In genomic region chr15:36405446-36405845, GRCm38 (mm10) we compare ENCODE assay signal across 31 mouse cellular contexts.
"Had no signal": no experiment of that assay in that cellular context is flagged by ENCODE, and none has a peak within 500 bp of the region (broad histone marks: within the 10 kb centered on the region; RNA-seq: fewer than 3 reads in every experiment).

No protein-coding gene starts in this region.

- H3K36me3 ChIP-seq: limb, embryonic 10.5 days; limb, embryonic 12.5 days; limb, embryonic 13.5 days; limb, embryonic 15.5 days; liver, embryonic 12.5 days; liver, embryonic 13.5 days; liver, embryonic 15.5 days; lung, embryonic 15.5 days; midbrain, embryonic 10.5 days; midbrain, embryonic 12.5 days; midbrain, embryonic 13.5 days; midbrain, embryonic 15.5 days had no signal

- ATAC-seq: liver, embryonic 12.5 days; liver, postnatal 0 days; lung, postnatal 0 days; midbrain, embryonic 13.5 days; midbrain, embryonic 15.5 days; midbrain, embryonic 16.5 days had no signal

- H3K4me2 ChIP-seq: limb, embryonic 12.5 days; limb, embryonic 13.5 days; limb, embryonic 15.5 days; liver, embryonic 11.5 days; liver, embryonic 12.5 days; liver, embryonic 13.5 days; liver, embryonic 15.5 days; lung, embryonic 14.5 days; lung, embryonic 15.5 days; midbrain, embryonic 11.5 days; midbrain, embryonic 12.5 days; midbrain, embryonic 13.5 days; midbrain, embryonic 15.5 days had no signal

- H3K4me1 ChIP-seq: limb, embryonic 10.5 days; limb, embryonic 12.5 days; limb, embryonic 13.5 days; liver, embryonic 12.5 days; liver, embryonic 13.5 days; liver, embryonic 15.5 days; lung, embryonic 15.5 days; megakaryocyte, embryonic 14.5 days; midbrain, embryonic 15.5 days had no signal

- H3K27ac ChIP-seq: limb, embryonic 10.5 days; limb, embryonic 12.5 days; limb, embryonic 13.5 days; limb, embryonic 15.5 days; liver, embryonic 12.5 days; liver, embryonic 13.5 days; liver, embryonic 14.5 days; liver, embryonic 15.5 days; lung, embryonic 15.5 days; macrophage; midbrain, embryonic 10.5 days; midbrain, embryonic 12.5 days; midbrain, embryonic 13.5 days; midbrain, embryonic 15.5 days had no signal

- DNase-seq: left cerebral cortex, postnatal 4 days; liver; liver, embryonic 13.5 days; liver, postnatal 0 days; lung, adult 18-20 months; lung, adult 2 months; lung, embryonic 14.5 days; lung, postnatal 10 days; lung, postnatal 14 days; lung, postnatal 36 days; lung, postnatal 4 days; midbrain, embryonic 14.5 days had no signal

- H3K9me3 ChIP-seq: limb, embryonic 10.5 days; limb, embryonic 12.5 days; limb, embryonic 13.5 days; limb, embryonic 15.5 days; liver, embryonic 13.5 days; liver, embryonic 15.5 days; lung, embryonic 15.5 days; midbrain, embryonic 10.5 days; midbrain, embryonic 12.5 days; midbrain, embryonic 13.5 days; midbrain, embryonic 15.5 days had no signal

- H3K4me3 ChIP-seq: limb, embryonic 10.5 days; limb, embryonic 12.5 days; limb, embryonic 13.5 days; limb, embryonic 15.5 days; liver, embryonic 12.5 days; liver, embryonic 13.5 days; liver, embryonic 15.5 days; lung, embryonic 15.5 days; megakaryocyte, embryonic 14.5 days; midbrain, embryonic 10.5 days; midbrain, embryonic 12.5 days; midbrain, embryonic 13.5 days; midbrain, embryonic 15.5 days; myocyte had no signal

- H3K9ac ChIP-seq: limb, embryonic 12.5 days; limb, embryonic 13.5 days; limb, embryonic 15.5 days; liver, embryonic 12.5 days; liver, embryonic 13.5 days; liver, embryonic 14.5 days; liver, embryonic 15.5 days; liver, postnatal 0 days; lung, embryonic 14.5 days; lung, embryonic 15.5 days; midbrain, embryonic 12.5 days; midbrain, embryonic 13.5 days; midbrain, embryonic 15.5 days had no signal

- H3K27me3 ChIP-seq: limb, embryonic 12.5 days; limb, embryonic 13.5 days; limb, embryonic 15.5 days; lung, embryonic 15.5 days; midbrain, embryonic 12.5 days; midbrain, embryonic 13.5 days; midbrain, embryonic 15.5 days had no signal
